Mouse (Mus musculus) CH12.LX (cell line): ENCODE data around the gene Pck1. TPM values are rescaled to one million over a fixed set of nuclear protein-coding genes. Genes with fewer than 3 reads are reported as not detected.

Experiments used
- DNase-seq: peaks from one replicate; pipeline ENCODE4 v3.0.0-alpha.2; 2013; ENCODE audit errors: extremely low read depth
- H3K27ac ChIP-seq: 2 replicates; pipeline ENCODE4 v1.5.1; 2012; ENCODE audit warnings: low read depth, mild to moderate bottlenecking, control low read depth, moderate library complexity; ENCODE audit not compliant: insufficient read depth
- H3K27me3 ChIP-seq: replicated peaks from 2 replicates; pipeline ENCODE3; 2012; ENCODE audit warnings: inconsistent platforms
- H3K36me3 ChIP-seq, 2 experiments: replicated peaks in 1 of 2; 2 replicates each; pipeline versions ENCODE3 to v1.6.1; 2012; ENCODE audit warnings: inconsistent platforms in 1 of 2, low read length in 1 of 2, mild to moderate bottlenecking in 1 of 2, mixed read lengths in 1 of 2, moderate library complexity in 1 of 2; ENCODE audit not compliant: control insufficient read depth in 1 of 2, insufficient read depth in 1 of 2
- H3K4me1 ChIP-seq, 2 experiments: 2 replicates each; pipeline ENCODE4 v1.6.1; 2012; ENCODE audit warnings: inconsistent platforms in 1 of 2, moderate library complexity in 1 of 2; ENCODE audit not compliant: insufficient read depth in 2 of 2, control insufficient read depth in 1 of 2
- H3K4me2 ChIP-seq: 2 replicates; pipeline ENCODE4 v1.6.1; 2012; ENCODE audit warnings: low read depth, mild to moderate bottlenecking, control low read depth; ENCODE audit not compliant: poor library complexity, insufficient read depth, severe bottlenecking
- H3K4me3 ChIP-seq, 3 experiments: fragments of 150-350 bp in 1 of 3; sonication (generic) in 1 of 3; replicated peaks in 1 of 3; 2 replicates each; pipeline versions ENCODE3 to v1.5.1; 2011 to 2012; ENCODE audit warnings: low read depth in 2 of 3, low read length in 2 of 3, mild to moderate bottlenecking in 2 of 3, moderate library complexity in 2 of 3, control low read depth in 1 of 3, improper control_type of control experiment in 1 of 3, inconsistent platforms in 1 of 3, mixed read lengths in 1 of 3; ENCODE audit not compliant: poor library complexity in 1 of 3
- H3K79me2 ChIP-seq: replicated peaks from 2 replicates; pipeline ENCODE4 v1.6.1; 2012; ENCODE audit warnings: mild to moderate bottlenecking, moderate library complexity; ENCODE audit not compliant: control insufficient read depth, poor library complexity, insufficient read depth, severe bottlenecking; ENCODE audit errors: extremely low read depth
- H3K9ac ChIP-seq: 2 replicates; pipeline ENCODE4 v1.6.1; 2012; ENCODE audit warnings: low read depth, mild to moderate bottlenecking, control low read depth, moderate library complexity; ENCODE audit not compliant: insufficient read depth
- H3K9me3 ChIP-seq: replicated peaks from 2 replicates; pipeline ENCODE3; 2012; ENCODE audit warnings: low read length, inconsistent platforms, mixed read lengths
- BHLHE40 ChIP-seq: IDR thresholded peaks from 2 replicates; pipeline ENCODE4 v1.6.1; 2011; ENCODE audit warnings: mild to moderate bottlenecking, low read depth, low read length, improper control_type of control experiment
- CHD2 ChIP-seq: IDR thresholded peaks from 2 replicates; pipeline ENCODE4 v1.6.1; 2011; ENCODE audit warnings: low read length, improper control_type of control experiment
- CTCF ChIP-seq, 2 experiments: IDR thresholded peaks in 1 of 2; conservative IDR thresholded peaks in 1 of 2; 2 replicates each; pipeline ENCODE4 v1.5.1; 2011 to 2012; ENCODE audit warnings: low read depth in 2 of 2, low read length in 2 of 2, improper control_type of control experiment in 1 of 2, inconsistent platforms in 1 of 2, mild to moderate bottlenecking in 1 of 2, moderate library complexity in 1 of 2
- ELF1 ChIP-seq: IDR thresholded peaks from 2 replicates; pipeline ENCODE4 v1.6.1; 2014; ENCODE audit warnings: low read depth, mild to moderate bottlenecking, inconsistent platforms, low read length, improper control_type of control experiment
- EP300 ChIP-seq: IDR thresholded peaks from 2 replicates; pipeline ENCODE4 v1.6.1; 2011; ENCODE audit warnings: low read length, improper control_type of control experiment
- ETS1 ChIP-seq: conservative IDR thresholded peaks from 2 replicates; pipeline ENCODE4 v1.6.1; 2012; ENCODE audit warnings: low read depth, mild to moderate bottlenecking, inconsistent platforms, low read length, improper control_type of control experiment, moderate library complexity
- GABPA ChIP-seq: IDR thresholded peaks from 2 replicates; pipeline ENCODE4 v1.6.1; 2012; ENCODE audit warnings: low read depth, low read length, improper control_type of control experiment, inconsistent platforms; ENCODE audit not compliant: insufficient replicate concordance
- JUND ChIP-seq: conservative IDR thresholded peaks from 2 replicates; pipeline ENCODE4 v1.6.1; 2011; ENCODE audit warnings: low read depth, low read length, improper control_type of control experiment
- MAFK ChIP-seq: IDR thresholded peaks from 2 replicates; pipeline ENCODE4 v1.6.1; 2011; ENCODE audit warnings: low read length, improper control_type of control experiment; ENCODE audit not compliant: insufficient replicate concordance
- POLR2A ChIP-seq: IDR thresholded peaks from 2 replicates; pipeline ENCODE4 v1.6.1; 2011; ENCODE audit warnings: low read depth, mild to moderate bottlenecking, improper control_type of control experiment, low read length
- RAD21 ChIP-seq: IDR thresholded peaks from 2 replicates; pipeline ENCODE4 v1.6.1; 2011; ENCODE audit warnings: low read depth, mild to moderate bottlenecking, low read length, improper control_type of control experiment, moderate library complexity
- SMC3 ChIP-seq: IDR thresholded peaks from 2 replicates; pipeline ENCODE4 v1.6.1; 2011; ENCODE audit warnings: low read depth, low read length, improper control_type of control experiment
- dilution Hi-C: fragments of 300-500 bp; cut with MboI; formaldehyde crosslinking; loops from 2 replicates; pipeline ENCODE4 v1.14.3; 2020; ENCODE audit warnings: low sequenced_read_pairs; ENCODE audit not compliant: extremely low pct_unique_long_range_greater_than_20kb, extremely low pct_ligation_motif_present
- in situ Hi-C: fragments of 300-500 bp; cut with MboI; formaldehyde crosslinking; loops from 3 replicates; pipeline ENCODE4 v1.14.3; 2019; ENCODE audit warnings: low sequenced_read_pairs, low pct_ligation_motif_present, low pct_unique_long_range_greater_than_20kb, mixed read lengths
- polyA plus RNA-seq: library from polyadenylated mRNA; unstranded; fragments of >175 nt; gene quantifications from 2 replicates; pipeline ENCODE4 v1.2.1, GENCODE M21; 2012; ENCODE audit warnings: low read depth; ENCODE audit not compliant: insufficient read length
- total RNA-seq, 2 experiments: library from RNA; depleted of rRNA; stranded (reverse); fragments of 300-350 nt in 1 of 2; fragments of >200 nt in 1 of 2; gene quantifications; 2 replicates each; pipeline ENCODE4 v1.2.3; 2012 to 2014

Gene Pck1
- total and polyA plus RNA-seq, 3 experiments, result 0.08 to 0.13 (median 0.11) TPM

- H3K4me2 ChIP-seq, result no peak overlapping the region
- H3K9me3 ChIP-seq, result peaks cover 9% of the 10 kb centered on the region
- H3K4me3 ChIP-seq, result no peak overlapping the region
- no peak overlapping the region for H3K27ac ChIP-seq
- H3K79me2 ChIP-seq, result no peaks in the 10 kb centered on the region
- no peak for DNase-seq
- in situ Hi-C loops, result loop anchor here (5.0 to 25.0 kb wide), 2 partner anchors 342 to 373 kb away; no protein-coding TSS in a partner anchor
- peaks cover 72% of the 10 kb centered on the region for H3K27me3 ChIP-seq
- no peak for TF ChIP-seq SMC3
- no peak for TF ChIP-seq RAD21
- TF ChIP-seq ELF1, result no peak
- TF ChIP-seq JUND, result no peak
- TF ChIP-seq CHD2, result no peak
- no peak for TF ChIP-seq POLR2A
- TF ChIP-seq CTCF (conservative IDR thresholded peaks at IDR 0.05 in 1 of 2, IDR thresholded peaks at IDR 0.05 in 1 of 2; ENCODE audit: low read depth in 2 of 2, low read length in 2 of 2), result no peak
- no peaks in the 10 kb centered on the region for H3K36me3 ChIP-seq
- H3K4me1 ChIP-seq, result peaks cover 10 to 22% of the 10 kb centered on the region in 2 experiments
- dilution Hi-C loops, result no loop called here
- no peak overlapping the region for H3K9ac ChIP-seq
Measured at GRCm38 (mm10) chr2:173179046-173179445, 26.2 kb downstream of the Pck1 start.

- H3K9me3 ChIP-seq, result peaks cover 9% of the 10 kb centered on the region
- dilution Hi-C loops (no loop called here), in situ Hi-C loops (loop anchor here (5.0 to 25.0 kb wide), 2 partner anchors 73 to 343 kb away; no protein-coding TSS in a partner anchor)
- no peaks in the 10 kb centered on the region for H3K36me3 ChIP-seq
- no peak overlapping the region for H3K4me2 ChIP-seq
- TF ChIP-seq CTCF (conservative IDR thresholded peaks at IDR 0.05 in 1 of 2, IDR thresholded peaks at IDR 0.05 in 1 of 2; ENCODE audit: low read depth in 2 of 2, low read length in 2 of 2) (0 out of 4 replicates have a peak, but pooled peaks of 1 of the 2 experiments have one; percentile 15), GABPA (no peak), CHD2 (no peak), EP300 (no peak)
- no peak for DNase-seq
- peaks cover 10 to 29% of the 10 kb centered on the region in 2 experiments for H3K4me1 ChIP-seq
- H3K79me2 ChIP-seq, result no peaks in the 10 kb centered on the region
- H3K4me3 ChIP-seq, result no peak overlapping the region
- H3K9ac ChIP-seq, result no peak overlapping the region
- peaks cover 75% of the 10 kb centered on the region for H3K27me3 ChIP-seq
- no peak overlapping the region for H3K27ac ChIP-seq
Measured at GRCm38 (mm10) chr2:173180026-173180425, 27.2 kb downstream of the Pck1 start.

DNA sequence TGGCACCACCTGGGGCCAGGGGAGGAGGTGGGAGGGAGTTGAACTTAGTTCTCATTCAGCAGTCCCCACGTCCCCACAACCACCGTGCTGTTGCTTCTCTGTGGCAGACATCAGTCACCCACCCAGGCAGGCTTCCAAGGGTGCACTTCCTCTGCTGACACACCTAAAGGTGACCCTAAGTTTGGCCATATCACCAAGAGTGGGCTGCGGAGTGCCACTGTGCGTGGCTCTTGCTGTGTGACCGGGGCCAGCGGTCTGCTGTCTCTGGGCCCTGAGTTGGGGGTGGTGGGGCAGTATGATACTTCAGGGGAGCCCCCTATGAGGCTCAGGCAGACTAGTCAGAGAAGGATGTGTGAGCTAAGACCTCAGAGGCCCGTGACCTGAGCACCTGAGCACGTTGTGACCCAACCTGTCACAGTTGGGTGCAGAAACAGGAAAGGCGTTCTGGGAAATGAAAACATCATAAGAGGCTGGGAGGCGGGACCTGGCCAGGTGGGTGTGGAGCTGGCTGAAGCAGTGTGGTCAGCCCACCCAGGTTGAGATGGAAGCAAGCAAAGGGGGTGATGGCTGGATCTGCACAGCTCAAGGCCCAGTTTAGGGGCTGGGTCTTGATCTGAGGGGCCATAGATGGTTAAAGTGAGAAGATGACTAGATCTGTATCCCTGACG lies 28.0 kb downstream of the Pck1 start:
- H3K4me1 ChIP-seq, result peaks cover 10 to 38% of the 10 kb centered on the region in 2 experiments
- in situ Hi-C loops, result loop anchor here (5.0 to 25.0 kb wide), 2 partner anchors 74 to 344 kb away; no protein-coding TSS in a partner anchor
- H3K27me3 ChIP-seq, result peaks cover 81% of the 10 kb centered on the region
- H3K4me2 ChIP-seq, result no peak overlapping the region
- H3K4me3 ChIP-seq, result no peak overlapping the region
- no peak for DNase-seq
- no peak overlapping the region for H3K9ac ChIP-seq
- peaks cover 3% of the 10 kb centered on the region for H3K9me3 ChIP-seq
- no peaks in the 10 kb centered on the region for H3K79me2 ChIP-seq
- TF ChIP-seq ETS1, result peak; percentile 24; the same call in 1 of the 2 replicates
- TF ChIP-seq MAFK, result no peak
- peak; percentile 68 for TF ChIP-seq BHLHE40
- TF ChIP-seq, all 38 proteins: peak for 2
- H3K27ac ChIP-seq, result no peak overlapping the region
- no peaks in the 10 kb centered on the region for H3K36me3 ChIP-seq
- dilution Hi-C loops, result no loop called here
